Mouse (Mus musculus) adrenal gland, adult (tissue): ENCODE measurements at regions not wholly inside any gene's neighbourhood (a gene's known extent, or its start where the extent isn't known, plus 50 kb on each side); places are given as distances from the start of the nearest gene placed in this dataset.
"Not testable (repeated sequence)": the region's sequence is repeated elsewhere in the genome, so short reads cannot be mapped to it uniquely, and the experiment has no call there.

Experiments
- DNase-seq, 2 experiments: peaks; one replicate each; pipeline ENCODE4 v3.0.0; 2022 to 2023; ENCODE audit warnings: low spot score in 1 of 2; ENCODE audit not compliant: inconsistent age in 2 of 2

DNA sequence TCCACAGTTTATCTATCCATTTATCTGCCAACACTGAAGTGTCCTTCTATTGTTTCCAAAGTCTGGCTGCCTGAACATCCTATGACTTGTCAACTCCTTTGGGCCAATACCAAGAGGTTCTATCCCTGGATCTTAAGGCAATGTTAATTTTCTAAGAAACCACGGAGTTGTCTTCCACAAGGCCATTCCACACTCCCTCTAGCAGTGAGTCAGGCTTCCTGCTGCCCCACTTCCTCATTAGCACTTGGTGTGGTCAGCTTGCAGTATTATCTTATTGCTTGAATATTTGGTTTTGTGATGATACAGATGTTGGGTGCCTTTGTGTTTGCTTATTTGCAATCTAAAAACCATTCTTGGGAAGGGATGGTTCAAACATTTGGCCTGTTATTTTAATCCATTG is 87.5 kb upstream of the Ppp2r2d start:
- DNase-seq, result no peak

DNA sequence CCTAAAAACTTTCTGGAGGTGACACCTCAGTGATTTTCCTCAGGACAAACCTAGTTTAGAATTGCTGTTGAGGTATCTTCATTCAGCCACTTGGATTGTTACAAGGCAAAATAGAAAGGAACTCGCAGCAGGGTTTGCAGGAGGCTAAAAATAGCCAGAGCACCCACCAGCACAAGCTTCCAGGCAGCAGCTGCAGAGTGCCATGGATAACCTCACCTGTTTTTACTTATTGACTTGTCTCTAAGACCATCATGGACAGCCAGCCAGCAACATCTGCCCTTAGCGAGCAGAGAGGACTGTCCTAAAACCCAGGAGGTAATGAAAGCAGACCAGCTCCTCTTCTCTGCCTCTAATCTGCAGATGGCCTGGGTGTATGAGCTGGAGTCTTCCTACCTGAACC is 97.4 kb upstream of the Ppp2r2d start:
- no peak for DNase-seq

DNA sequence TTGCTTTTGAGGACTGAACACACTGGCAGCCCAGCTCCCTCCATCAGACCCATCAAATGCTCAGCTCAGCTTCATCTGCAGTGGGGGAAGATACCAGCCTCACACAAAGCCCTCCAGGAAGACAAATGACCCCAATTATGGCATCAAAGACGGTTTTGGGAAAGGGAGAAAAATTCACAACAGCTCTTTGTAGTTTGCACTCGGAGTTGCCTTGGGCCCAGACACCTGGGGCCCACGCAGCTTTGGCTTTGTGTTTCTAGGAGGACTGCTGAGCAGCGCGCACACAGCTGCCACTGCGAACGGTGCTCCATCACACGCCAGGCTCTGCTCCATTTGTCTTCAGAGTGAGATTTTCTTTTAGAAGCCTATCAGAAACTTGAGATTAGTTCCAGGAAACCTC is 99.3 kb upstream of the Ppp2r2d start:
- no peak for DNase-seq

DNA sequence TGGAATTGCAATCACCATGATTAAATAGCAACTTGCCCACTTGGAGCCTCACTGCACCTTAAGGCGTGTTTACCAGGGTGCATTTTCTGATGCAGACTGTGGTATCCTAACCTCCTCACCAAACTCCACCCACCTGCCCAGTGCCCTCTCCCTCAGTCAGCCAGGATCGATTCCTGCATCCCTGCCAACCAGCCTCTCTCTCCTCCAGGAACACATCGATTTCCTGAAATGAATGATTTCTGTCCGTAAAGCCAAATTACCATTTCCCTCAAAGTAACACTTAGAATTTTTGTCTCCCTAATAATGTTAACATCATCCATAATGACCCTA is 103.4 kb upstream of the Ppp2r2d start:
- no peak for DNase-seq

DNA sequence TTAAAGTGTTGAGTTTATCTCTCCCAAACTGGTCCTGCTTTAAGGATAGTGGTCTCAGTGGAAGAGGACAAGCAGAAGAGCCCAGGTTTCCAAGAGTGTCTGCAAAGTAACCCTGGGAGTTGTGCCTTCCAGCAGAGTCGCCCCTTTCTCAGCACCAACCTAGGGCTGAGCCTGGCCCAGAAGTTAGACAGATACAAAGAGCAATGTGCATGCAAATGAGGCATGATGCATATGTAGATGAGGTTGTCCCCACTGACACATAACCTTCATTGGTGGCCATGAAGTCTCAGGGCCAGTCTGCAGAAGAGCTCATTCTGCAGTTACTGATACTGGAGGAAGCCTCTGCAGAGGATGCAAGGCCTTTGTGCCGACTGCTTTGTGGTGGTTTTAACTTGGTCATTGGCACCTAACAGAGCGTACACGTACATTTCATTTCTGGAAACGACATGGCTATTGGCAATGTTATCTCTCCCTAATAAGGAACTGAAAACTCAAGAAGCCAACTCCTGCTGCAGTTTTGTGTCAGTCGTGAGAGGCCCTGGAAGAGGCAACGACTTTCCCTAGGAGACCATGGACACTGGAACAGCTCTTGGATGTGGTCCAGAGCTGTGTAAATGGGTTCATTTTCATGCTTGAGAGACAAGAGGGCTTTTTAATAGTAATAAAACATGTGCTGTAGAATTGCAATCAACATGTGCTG is 103.9 kb upstream of the Ppp2r2d start:
- peak in 1 of 2 experiments; percentile 68 for DNase-seq

DNA sequence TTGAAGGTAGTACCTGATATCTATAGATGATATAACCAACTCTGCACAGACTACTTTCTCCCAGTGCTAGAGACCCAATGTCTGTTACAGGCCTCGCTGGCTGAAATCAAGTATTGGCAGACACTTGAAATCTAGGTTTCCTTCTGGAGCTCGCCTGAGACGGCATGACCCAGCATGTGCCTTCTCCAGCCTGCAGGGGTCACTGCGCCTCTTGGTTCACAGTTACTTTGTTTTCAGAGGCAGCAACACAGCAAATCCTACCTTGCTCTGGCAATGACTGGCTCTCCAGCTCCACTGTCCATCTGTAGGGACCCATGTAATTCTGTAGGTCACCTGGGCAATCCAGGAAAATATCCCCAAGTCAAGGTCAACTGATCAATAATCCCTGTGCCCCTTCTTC is 111.6 kb upstream of the Ppp2r2d start:
- peak; percentile 10 to 73 for DNase-seq

DNA sequence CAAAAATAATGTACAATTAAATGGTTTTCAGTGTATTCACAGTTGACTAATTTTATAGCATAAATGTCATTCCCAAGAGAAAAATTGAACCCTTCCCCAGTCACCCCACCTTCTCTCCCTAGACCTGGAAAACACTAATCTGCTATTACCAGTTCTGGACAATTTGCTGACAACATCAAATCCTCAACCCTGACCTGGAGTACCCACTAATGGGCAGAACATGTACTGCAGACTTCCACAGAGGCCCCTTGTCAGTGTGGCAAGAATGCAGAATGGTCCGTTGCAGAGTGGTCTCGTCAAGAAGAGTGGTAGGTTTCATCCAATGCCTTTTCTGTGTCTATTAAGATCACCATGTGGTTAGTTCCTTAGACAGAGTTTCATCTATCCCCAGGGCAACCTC is 121.0 kb upstream of the Ppp2r2d start:
- no peak for DNase-seq

DNA sequence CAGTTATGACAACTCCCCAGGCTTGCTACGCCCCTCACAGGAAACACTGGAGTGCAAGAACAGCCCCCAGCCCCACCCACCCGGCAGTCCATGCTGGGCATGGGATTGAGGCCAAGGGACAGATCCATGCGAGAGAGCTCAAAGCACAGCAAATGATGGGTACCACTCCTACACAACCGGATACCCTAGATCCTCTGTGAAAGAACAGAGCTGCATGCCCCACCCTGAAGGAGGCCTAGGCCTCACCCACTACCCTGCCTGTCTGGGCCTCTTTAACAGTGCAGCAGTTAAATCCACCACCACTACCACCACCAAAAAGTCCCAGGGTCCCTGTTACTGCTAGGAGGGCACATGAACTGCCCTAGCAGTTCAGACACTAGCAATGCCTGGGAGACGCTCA is 126.3 kb upstream of the Ppp2r2d start:
- no peak for DNase-seq

DNA sequence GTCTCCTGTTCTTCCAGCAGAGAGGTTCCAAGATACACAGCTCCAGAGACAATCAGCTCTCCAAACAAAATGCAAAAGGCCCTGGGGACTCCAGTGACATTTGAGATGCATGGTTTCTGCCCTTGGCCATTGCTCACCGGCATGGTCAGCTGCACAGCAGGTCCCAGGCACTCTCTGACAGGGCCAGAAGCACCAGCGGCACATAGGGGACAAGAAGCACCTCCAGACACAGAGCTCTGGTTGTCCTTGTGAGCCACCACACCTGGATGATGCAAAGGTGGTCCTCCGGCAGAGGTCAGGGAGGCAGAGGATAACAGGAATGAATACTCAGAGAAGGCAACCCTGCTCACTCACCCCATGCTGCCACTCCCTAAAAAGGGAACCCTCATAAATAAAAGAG is 126.8 kb upstream of the Ppp2r2d start:
- DNase-seq, result no peak

DNA sequence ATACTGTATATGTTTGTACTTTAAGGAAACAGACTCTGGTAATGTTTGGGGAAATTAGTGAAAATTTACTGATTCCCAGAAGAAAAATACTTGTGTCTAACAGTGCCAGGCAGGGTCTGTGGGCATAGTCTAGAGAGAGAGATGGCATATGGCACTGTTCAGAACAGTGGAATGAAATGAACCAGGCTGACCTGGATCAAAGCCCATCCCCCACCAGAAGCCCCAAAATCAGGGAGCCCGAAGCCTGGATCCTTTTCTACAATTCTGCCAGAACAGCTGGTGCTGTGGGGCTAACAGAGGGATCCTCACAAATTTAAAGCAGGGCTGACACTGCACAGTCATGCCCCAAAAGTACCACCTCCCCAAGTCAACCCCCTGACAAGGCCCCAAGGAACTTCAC is 131.1 kb upstream of the Ppp2r2d start:
- no peak for DNase-seq

DNA sequence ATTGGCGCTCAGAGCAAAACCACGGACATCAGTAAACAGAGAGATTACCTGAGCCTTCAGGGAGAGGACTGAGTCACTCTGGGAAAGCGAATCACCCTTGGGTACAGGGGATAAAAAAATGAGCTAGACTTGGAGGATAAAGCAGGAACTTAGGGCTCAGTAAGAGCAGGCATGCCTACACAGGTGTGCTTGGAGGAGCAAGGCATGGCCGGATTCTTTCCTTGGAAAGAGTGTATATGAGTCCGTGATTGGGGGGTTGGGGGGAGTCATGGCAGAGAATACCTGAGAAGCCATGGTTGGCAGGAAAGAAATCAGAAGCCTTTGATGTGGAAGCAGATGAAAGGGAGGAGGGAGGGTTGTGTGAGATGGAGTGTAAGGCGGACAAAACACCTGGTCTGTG is 137.5 kb upstream of the Ppp2r2d start:
- no peak for DNase-seq

DNA sequence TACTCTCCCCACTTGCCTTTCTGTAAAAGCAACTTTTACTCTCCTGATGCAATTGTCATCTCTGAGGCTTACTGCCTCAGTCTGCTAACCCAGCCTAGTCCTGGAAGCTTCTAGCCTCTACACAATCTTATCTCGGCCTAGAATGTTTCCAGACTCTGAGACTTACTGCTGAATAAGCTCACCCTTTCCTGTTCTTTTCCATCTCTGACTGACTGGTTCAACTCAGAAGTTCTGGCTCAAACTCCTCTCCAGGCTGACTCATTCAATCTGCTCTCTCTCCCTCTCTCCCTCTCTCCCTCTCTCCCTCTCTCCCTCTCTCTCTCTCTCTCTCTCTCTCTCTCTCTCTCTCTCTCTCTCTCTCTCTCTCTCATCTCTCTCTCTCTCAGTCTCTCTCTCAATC is 146.3 kb upstream of the Ppp2r2d start:
- DNase-seq, result not testable (repeated sequence)

DNA sequence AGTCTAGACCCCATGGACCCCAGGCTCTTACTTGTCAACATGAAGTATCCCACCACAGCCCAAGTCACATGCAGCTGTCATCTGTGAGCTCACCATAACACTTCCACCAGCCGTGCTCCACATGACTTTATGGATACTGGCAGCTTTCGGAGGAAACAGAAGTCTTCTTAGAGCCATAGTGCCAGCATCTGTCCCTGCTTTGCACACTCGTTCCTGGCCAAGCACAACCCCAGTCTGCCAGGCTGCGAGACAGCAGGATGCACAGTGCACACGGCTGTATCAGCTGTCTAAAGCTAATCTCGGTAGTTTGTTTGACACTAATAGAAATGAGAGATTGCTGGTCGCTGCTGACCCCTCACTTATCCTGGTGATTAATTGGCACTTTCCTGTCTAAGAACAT is 163.7 kb upstream of the Ppp2r2d start:
- no peak for DNase-seq

DNA sequence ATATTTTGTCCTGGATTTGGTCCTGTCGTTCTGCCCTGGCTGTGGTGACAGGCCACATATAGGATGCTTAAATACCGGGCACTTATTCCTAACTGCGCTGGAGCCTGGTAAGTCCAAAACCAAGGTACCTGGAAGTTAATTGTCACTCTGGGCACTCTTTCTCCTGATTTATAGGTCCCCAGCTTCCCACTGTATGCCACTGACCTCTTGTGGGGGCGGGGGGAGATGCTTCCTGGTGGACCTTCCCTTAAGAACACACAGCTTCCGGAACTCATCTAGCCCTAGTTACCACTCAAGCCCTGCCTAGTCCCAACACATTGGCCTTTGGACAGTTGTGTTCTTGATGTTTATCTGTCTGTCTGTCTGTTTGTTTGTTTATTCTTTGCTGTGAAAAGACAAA is 165.3 kb upstream of the Ppp2r2d start:
- no peak for DNase-seq

DNA sequence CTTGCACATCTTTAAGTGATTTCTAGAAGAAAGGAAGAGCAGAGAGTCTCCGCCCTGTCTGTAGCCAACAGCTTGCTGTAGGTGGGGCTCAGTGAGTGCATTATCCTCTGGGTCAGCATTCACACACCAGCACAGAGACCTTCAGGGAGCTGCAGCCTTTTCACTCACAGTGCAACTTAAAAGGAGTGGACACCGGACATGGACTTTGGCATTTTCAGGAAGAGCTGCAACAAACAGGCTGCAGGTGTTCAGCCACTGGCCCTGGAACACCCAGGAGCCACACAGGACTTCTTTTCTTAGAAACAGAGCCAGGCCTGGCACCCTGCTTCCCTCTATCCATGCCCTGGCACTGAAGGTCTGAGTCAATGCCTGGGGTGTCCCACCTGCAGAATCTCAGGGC is 166.3 kb upstream of the Ppp2r2d start:
- DNase-seq, result no peak

DNA sequence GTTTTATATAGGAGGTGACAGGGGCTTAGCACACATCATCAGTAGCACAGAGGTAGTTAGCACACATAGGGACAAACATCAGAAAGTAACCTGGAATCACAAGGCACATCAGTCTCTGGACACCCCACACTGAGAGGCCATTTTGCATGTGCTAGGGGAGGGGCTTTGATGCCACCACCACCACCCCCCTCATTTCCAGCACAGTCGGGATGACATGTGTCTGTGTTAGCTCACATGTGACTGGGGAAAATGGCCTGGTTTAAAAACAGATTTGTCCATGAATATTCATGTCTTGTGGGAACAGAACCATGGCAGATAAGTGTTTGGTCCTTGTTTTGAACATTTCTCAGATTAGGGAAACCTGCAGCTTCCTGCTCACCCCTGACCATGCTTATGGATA is 172.9 kb upstream of the Ppp2r2d start:
- DNase-seq, result no peak

DNA sequence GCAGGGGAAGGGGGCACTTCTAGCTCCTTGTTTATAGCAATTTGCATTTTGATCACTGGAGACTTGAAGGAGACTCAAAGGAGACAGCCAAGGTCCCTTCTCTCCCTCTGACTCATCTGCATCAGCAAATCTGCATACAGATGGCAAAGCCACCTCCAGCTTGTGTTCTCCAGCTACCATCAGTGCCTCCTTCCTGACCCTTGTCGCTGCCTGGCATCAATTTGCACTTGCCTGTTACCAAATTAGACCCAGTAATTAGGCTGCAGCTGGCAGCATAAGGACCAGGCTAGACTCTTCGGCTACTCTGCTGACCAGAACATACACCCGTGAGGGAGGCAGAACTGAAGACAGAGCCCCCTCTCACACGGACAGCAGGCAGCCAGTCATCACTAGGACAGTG is 177.5 kb upstream of the Ppp2r2d start:
- DNase-seq, result peak; percentile 6 to 23

DNA sequence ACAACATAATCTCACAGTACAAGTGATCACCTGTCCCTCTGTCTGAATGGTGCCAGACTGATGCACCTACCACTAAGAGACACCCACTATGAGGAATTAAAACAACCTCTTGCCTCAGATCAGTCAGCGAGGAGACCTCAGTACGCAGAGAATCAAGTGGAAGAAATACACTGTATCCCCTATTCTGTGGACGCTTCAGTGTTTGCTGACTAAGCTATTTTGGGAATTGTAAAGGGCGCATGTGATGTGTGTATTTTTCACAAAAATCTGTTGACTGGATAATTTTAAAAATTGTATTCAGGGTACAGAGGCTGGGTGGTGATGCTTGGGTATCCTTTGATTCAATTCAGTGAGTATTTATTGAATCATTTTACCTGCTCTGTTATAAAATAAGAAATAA is 185.8 kb upstream of the Ppp2r2d start:
- no peak for DNase-seq

DNA sequence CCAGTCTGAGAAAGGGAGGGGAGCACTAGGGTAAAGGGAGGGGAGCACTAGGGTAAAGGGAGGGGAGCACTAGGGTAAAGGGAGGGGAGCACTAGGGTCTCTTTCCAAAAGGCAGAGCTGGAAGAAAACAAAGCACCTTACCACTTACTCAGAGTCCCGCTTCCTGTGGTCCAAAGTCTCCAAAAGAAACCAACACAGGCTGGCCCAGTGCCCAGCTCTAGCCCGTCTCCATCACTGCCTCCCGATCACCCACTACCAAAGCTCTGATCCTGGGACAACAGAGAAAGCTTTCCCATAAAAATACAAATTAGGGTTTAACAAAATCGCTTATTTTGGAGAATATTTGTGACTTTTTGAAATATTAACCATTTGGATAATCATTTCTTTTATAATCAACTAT is 188.4 kb upstream of the Ppp2r2d start:
- DNase-seq, result no peak

DNA sequence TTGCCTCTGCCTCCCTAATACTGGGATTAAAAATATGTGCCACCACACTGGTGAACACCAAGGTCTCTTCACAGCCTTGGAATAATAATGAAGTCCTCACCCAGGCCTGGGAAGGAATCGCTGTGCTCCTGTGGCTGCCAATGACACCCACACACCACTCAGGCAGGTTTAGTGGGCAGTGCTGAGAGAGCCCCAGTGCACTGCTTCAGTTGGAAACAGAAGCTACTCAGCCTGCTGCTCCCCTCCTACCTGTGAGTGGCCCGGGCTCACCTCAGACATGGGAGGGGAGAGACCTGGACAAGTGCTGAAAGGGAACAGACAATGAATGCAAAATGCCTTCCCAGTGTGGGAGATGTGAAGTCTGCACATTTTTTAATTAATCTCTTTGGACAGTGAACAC is 188.8 kb upstream of the Ppp2r2d start:
- DNase-seq, result no peak

DNA sequence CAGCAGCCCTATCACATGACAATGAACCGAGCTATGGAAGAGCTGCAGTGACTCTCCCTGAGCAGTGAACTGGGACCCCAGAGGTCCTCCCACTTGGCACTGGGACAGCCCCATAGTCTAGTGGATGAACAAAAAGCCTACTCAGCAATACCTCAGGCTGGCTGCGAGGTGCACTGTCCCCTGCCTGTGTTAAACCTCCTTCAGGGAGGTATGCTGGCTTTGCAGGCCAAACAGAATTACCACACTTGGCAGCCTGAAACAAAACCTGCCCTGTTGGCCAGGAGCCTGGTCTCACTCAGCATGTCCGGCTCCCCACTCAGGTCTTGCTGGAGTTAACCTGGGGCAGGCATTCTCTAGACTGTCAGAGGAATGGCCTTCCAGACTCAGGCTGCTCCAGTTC is 189.9 kb upstream of the Ppp2r2d start:
- no peak for DNase-seq

DNA sequence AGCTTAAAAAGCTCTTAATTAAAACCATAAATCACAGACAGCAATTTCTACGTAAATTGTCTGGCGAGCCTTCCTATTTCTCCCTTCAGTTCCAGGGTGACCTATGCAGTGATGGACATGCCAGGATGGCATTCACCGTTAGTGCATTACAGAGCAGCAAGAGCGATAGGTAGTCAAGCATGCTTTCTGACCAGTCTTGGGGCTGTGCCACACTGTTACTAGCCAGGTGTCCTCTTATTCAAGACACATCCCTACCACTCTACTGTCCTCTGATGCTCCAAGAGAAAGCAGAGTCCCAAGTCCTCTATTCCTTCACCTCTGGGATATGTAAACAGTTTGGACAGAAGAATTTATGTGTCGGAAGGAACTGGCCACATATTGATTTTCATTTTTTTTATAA is 194.9 kb upstream of the Ppp2r2d start:
- no peak for DNase-seq

DNA sequence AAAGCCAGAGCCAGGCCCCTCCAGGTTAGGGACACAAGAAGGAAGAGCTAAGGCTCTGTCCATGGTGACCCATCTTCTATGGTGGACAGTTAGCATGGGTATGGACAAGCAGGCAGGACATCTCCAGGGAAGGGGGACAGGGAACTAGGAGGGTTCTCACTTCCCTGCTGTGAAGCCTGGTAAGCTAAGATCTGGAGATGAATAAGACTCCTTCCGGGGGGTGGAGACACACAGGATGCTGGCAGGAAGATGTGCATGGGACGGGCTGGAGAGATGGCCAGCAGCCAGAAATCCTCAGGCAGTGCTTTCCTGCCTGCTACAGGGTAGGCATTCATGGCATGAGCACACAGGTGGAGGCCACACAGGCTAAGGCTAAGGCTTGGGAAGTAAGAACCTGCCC is 198.2 kb upstream of the Ppp2r2d start:
- DNase-seq, result no peak
